Mouse (Mus musculus): Measurements from ENCODE around the gene E330021D16Rik.

GRCm38 (mm10) chr6:136429441-136429840, 14.1 kb upstream of the E330021D16Rik start:
- TF ChIP-seq CTCF (IDR thresholded peaks at IDR 0.05; ENCODE audit: low read depth) = no peak
- TF ChIP-seq EP300 (IDR thresholded peaks at IDR 0.05; ENCODE audit: low read depth) = no peak

Measured in liver, embryonic 14.5 days (tissue).